Mouse (Mus musculus): ENCODE results near the gene 1700056E22Rik.

DNA sequence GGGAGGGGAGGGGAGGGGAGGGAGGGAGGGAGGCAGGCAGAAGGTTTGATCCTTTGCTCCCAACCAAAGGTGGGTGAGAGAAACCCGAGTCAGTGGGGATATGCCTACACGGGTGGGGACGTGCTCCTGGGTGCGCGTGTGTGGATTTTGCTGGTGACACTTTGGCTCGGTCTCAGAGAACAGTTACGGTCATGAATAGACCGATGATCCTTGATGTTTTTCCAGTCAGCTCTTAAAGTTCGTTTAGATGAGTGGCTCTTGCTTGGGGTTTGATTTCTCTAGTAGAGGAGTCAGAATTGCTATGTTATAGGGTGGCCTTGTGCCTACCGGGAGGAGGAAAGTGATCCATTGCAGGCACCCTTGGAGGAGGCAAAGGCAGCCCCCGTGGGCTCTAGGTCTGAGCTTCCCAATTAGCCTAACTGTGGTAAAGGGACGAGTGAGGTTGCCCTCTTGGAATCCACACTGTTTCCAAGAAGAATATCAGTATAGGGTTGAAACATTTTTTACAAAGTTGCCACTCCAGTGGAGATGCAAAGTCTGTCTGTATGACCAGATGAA is 1.3 kb upstream of the 1700056E22Rik start:
- TF ChIP-seq TCF12 (IDR thresholded peaks at IDR 0.05; ENCODE audit: insufficient read depth, poor library complexity, severe bottlenecking), result no peak
- TF ChIP-seq MYOG (IDR thresholded peaks at IDR 0.05; ENCODE audit: control insufficient read depth in 1 of 3, insufficient read depth in 1 of 3, insufficient read length in 2 of 3, low read depth in 2 of 3), result no peak
- no peak for TF ChIP-seq MAX (IDR thresholded peaks at IDR 0.05; ENCODE audit: low read depth)
